Mouse (Mus musculus) neural tube, embryonic 14.5 days (tissue): Measurements from ENCODE around the gene Lamtor1. TPM values are rescaled to one million over a fixed set of nuclear protein-coding genes. Genes with fewer than 3 reads are reported as not detected.

Experiments used
- ATAC-seq: fragments of 200-750 bp; cut with Nextera tagmentation; 2 replicates; pipeline ENCODE4 v1.8.0; 2017; ENCODE audit warnings: low read depth, mild to moderate bottlenecking, moderate TSS enrichment, moderate library complexity
- H3K27ac ChIP-seq: fragments of 300-500 bp; sonication (generic); 2 replicates; pipeline ENCODE4 v1.5.1; 2014; ENCODE audit warnings: low read depth, mild to moderate bottlenecking, control low read depth, low read length, moderate library complexity, mixed read lengths
- H3K27me3 ChIP-seq: fragments of 300-500 bp; sonication (generic); 2 replicates; pipeline ENCODE4 v1.6.1; 2014; ENCODE audit warnings: low read length; ENCODE audit not compliant: control insufficient read depth, insufficient read depth
- H3K36me3 ChIP-seq: fragments of 300-500 bp; sonication (generic); 2 replicates; pipeline ENCODE4 v1.6.1; 2014; ENCODE audit warnings: low read length, mixed read lengths; ENCODE audit not compliant: control insufficient read depth, insufficient read depth
- H3K4me1 ChIP-seq: fragments of 300-500 bp; sonication (generic); 2 replicates; pipeline ENCODE4 v1.6.1; 2014; ENCODE audit warnings: low read length; ENCODE audit not compliant: control insufficient read depth, insufficient read depth
- H3K4me2 ChIP-seq: fragments of 300-500 bp; sonication (generic); 2 replicates; pipeline ENCODE4 v1.6.1; 2014; ENCODE audit warnings: mild to moderate bottlenecking, low read depth, low read length, control low read depth
- H3K4me3 ChIP-seq: fragments of 300-500 bp; sonication (generic); 2 replicates; pipeline ENCODE4 v1.5.1; 2014; ENCODE audit warnings: low read depth, low read length, control low read depth, mixed read lengths
- H3K9ac ChIP-seq: fragments of 300-500 bp; sonication (generic); replicated peaks from 2 replicates; pipeline ENCODE4 v1.6.1; 2014; ENCODE audit warnings: low read depth, mild to moderate bottlenecking, control low read depth, low read length, mixed read lengths
- H3K9me3 ChIP-seq: fragments of 300-500 bp; sonication (generic); 2 replicates; pipeline ENCODE4 v1.6.1; 2016; ENCODE audit warnings: low read length; ENCODE audit not compliant: control insufficient read depth
- WGBS: fragments of 180-500 bp; shearing (Covaris S2); extraction: QIAGEN DNeasy Blood & Tissue Kit; methylation state at CpG from one replicate; pipeline ENCODE4 v1.1.7; 2014; 5-methylcytosine and 5-hydroxymethylcytosine counted together
- polyA plus RNA-seq: library from polyadenylated mRNA; unstranded; fragments of >200 nt; fragmentation: Nextera tagmentation; extraction: Ambion mirVana; gene quantifications from 2 replicates; pipeline ENCODE4 v1.2.1, GENCODE M21; 2014

Gene Lamtor1
- polyA plus RNA-seq, 1 experiment from 2014 or later = 147 TPM

DNA sequence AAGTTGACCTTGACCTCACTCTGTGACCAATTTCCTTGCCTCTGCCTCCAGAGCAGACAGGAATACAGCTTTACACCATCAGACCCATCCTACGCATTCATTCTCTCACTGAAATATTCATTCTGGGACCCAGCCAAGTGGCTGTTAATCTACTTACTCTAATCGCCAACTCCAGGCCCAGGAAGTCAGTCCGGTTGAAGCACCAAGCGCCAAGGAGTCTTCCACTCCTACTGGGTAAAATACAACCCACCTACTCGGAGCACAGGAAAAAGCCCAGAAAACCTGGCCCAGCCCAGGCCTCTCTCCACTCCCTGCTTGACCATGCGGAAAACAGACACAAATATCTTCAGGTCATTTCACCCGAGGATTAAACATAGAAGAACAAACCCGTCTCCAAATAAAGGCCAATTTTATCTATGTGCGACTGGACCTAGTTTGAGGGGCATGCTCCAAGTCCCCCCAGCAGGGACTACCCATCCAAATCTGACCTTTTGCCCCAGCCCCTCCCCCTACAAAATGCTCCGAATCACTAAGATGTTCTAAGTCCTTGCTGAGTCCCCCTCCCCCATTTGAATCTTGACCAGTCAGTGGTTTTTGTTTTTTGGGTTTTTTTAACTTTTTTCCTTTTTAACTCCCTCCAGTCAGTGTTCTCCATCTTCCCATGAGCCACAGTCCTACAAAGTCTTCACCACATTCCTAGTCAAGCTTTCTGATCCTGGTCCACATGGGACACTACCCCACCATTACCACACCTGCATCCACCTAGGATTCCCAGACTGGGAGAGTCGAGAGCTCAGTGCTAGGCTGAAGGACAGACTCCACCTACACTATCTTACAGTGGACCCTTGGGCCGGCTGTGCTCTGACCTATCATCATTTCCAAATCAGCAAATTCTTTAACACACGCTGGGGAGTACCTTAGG, 37.2 kb upstream of the Lamtor1 start:
- H3K4me2 ChIP-seq = no peak overlapping the region
- H3K9ac ChIP-seq = no peak overlapping the region
- 65% methylated on average over 13 of the region's 13 CpGs for WGBS
- H3K27me3 ChIP-seq = no peaks in the 10 kb centered on the region
- H3K36me3 ChIP-seq = no peaks in the 10 kb centered on the region
- H3K4me3 ChIP-seq = no peak overlapping the region
- no peak for ATAC-seq
- no peaks in the 10 kb centered on the region for H3K4me1 ChIP-seq
- no peaks in the 10 kb centered on the region for H3K9me3 ChIP-seq
- no peak overlapping the region for H3K27ac ChIP-seq

- 65% methylated on average over 7 of the region's 7 CpGs for WGBS
- H3K4me1 ChIP-seq = no peaks in the 10 kb centered on the region
- H3K36me3 ChIP-seq = no peaks in the 10 kb centered on the region
- no peak for ATAC-seq
- no peaks in the 10 kb centered on the region for H3K9me3 ChIP-seq
- H3K4me2 ChIP-seq = no peak overlapping the region
- H3K4me3 ChIP-seq = no peak overlapping the region
- no peak overlapping the region for H3K27ac ChIP-seq
- H3K9ac ChIP-seq = no peak overlapping the region
- no peaks in the 10 kb centered on the region for H3K27me3 ChIP-seq
These were observed 36.6 kb upstream of the Lamtor1 start for GRCm38 (mm10) chr7:101869163-101869500.

DNA sequence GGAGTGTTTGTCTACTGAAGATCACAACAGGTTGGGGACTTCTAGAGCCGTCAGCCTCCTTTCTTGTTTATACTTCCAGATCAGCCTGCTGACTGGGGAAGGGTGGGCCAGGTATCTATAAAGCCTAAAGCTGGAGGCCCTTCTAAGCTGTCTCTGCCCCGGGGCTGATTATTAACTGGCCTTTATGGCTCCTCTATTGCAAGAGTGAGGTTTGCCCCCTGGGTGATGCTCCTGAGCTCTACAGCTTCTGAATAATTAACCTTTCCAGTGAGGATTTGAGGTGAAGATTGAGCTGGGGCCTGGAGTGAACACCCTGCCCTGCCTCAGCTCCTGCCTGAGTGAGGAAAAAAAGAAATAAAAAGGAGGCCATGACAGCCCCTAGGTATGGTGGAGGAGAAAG, 35.1 kb upstream of the Lamtor1 start, which contains the start of gene Folr1:
Folr1 (minus strand) TSS at position 160 of the 400 bp plus-strand sequence.
- Histone ChIP-seq H3K27ac (no peak within 1 kb of the TSS), H3K9ac (no peak within 1 kb of the TSS), H3K4me1 (no peaks in the 10 kb centered on the region), H3K36me3 (no peaks in the 10 kb centered on the region), H3K9me3 (no peaks in the 10 kb centered on the region), H3K4me2 (no peak within 1 kb of the TSS), H3K4me3 (no peak within 1 kb of the TSS), H3K27me3 (no peaks in the 10 kb centered on the region)
- 25% methylated on average over 2 of the region's 2 CpGs for WGBS
- no peak for ATAC-seq

DNA sequence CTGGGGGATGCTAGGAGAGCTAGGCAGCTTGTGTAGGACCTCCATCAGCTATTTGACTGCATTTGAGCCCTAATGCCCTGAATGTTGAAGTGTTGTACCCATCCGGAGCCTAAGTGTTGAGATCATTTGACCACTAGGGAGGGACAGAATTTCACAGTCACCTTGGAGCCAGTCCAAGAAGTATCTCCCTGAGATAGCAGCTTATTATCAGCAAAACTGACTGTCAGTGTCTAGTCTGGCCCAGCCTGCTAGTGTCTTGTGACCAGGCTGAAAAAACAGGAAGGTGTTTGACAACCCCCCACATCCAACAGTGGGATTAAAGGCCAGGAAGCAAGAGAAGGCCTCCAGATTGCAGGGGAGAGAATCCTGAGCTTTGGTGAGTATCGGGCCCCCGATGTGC, 34.4 kb upstream of the Lamtor1 start:
- Histone ChIP-seq H3K36me3 (no peaks in the 10 kb centered on the region), H3K27me3 (no peaks in the 10 kb centered on the region), H3K4me1 (no peaks in the 10 kb centered on the region), H3K4me2 (no peak overlapping the region), H3K4me3 (no peak overlapping the region), H3K9ac (no peak overlapping the region), H3K9me3 (no peaks in the 10 kb centered on the region), H3K27ac (no peak overlapping the region)
- 88% methylated on average over 3 of the region's 3 CpGs for WGBS
- no peak for ATAC-seq

GRCm38 (mm10) chr7:101875978-101876377, 29.7 kb upstream of the Lamtor1 start:
- Histone ChIP-seq H3K4me2 (no peak overlapping the region), H3K4me3 (no peak overlapping the region), H3K36me3 (no peaks in the 10 kb centered on the region), H3K27me3 (no peaks in the 10 kb centered on the region), H3K27ac (no peak overlapping the region), H3K9ac (no peak overlapping the region), H3K4me1 (no peaks in the 10 kb centered on the region), H3K9me3 (no peaks in the 10 kb centered on the region)
- no peak for ATAC-seq
- WGBS = 97% methylated on average over 1 of the region's 1 CpGs

DNA sequence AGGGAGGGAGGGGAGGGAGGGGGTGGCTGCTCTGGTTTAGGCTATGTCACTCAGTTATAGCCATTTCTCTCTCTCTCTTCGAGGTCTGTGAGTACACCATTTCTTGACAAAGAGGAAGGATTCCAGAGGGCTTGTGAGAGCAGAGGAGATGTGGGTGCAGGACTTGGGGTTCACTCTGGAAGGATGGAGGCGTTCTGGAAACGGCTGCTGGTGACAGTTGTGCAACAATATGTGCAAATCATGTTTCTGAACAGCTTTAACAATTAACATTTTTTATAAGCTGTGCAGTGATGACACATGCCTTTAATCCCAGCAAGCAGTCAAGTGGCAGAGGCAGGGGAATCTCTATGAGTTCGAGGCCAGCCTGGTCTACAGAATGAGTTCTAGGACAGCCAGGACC, 24.8 kb upstream of the Lamtor1 start:
- WGBS = 79% methylated on average over 4 of the region's 4 CpGs
- no peak for ATAC-seq
- H3K36me3 ChIP-seq = no peaks in the 10 kb centered on the region

GRCm38 (mm10) chr7:101882413-101883154, 23.1 kb upstream of the Lamtor1 start:
- no peaks in the 10 kb centered on the region for H3K4me1 ChIP-seq
- no peak overlapping the region for H3K4me3 ChIP-seq
- H3K4me2 ChIP-seq = no peak overlapping the region
- no peak overlapping the region for H3K9ac ChIP-seq
- no peaks in the 10 kb centered on the region for H3K36me3 ChIP-seq
- no peaks in the 10 kb centered on the region for H3K9me3 ChIP-seq
- no peaks in the 10 kb centered on the region for H3K27me3 ChIP-seq
- no peak for ATAC-seq
- WGBS = 61% methylated on average over 9 of the region's 9 CpGs
- no peak overlapping the region for H3K27ac ChIP-seq

More for the DNA sequence above, 24.8 kb upstream of the Lamtor1 start:
- Histone ChIP-seq H3K27me3 (no peaks in the 10 kb centered on the region), H3K9ac (no peak overlapping the region), H3K4me2 (no peak overlapping the region), H3K4me3 (no peak overlapping the region), H3K27ac (no peak overlapping the region), H3K9me3 (no peaks in the 10 kb centered on the region), H3K4me1 (no peaks in the 10 kb centered on the region)

GRCm38 (mm10) chr7:101884160-101884559, 21.5 kb upstream of the Lamtor1 start:
- Histone ChIP-seq H3K4me3 (no peak overlapping the region), H3K9ac (no peak overlapping the region), H3K27me3 (no peaks in the 10 kb centered on the region), H3K4me1 (no peaks in the 10 kb centered on the region), H3K27ac (no peak overlapping the region), H3K4me2 (no peak overlapping the region), H3K9me3 (no peaks in the 10 kb centered on the region), H3K36me3 (no peaks in the 10 kb centered on the region)
- 85% methylated on average over 4 of the region's 4 CpGs for WGBS
- no peak for ATAC-seq

DNA sequence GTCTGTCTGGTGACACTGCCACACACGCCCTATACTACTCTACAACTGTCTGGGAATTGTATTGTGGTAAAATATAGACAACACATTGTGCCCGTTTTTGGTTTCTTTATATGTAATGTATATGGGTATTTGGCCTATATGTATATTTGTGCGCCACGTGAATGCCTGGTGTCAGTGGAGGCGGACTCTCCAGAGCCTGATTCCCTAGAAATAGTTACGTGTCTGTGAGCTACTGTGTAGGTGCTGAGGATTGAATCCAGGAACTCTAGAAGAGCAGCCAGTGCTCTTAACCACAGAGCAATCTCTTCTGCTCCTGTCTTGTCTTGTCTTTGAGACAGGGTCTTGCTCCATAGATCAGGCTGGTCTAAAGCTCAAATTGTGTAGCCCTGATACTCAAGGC, 19.4 kb upstream of the Lamtor1 start:
- Histone ChIP-seq H3K4me3 (no peak overlapping the region), H3K36me3 (no peaks in the 10 kb centered on the region), H3K4me1 (no peaks in the 10 kb centered on the region), H3K4me2 (no peak overlapping the region), H3K9me3 (no peaks in the 10 kb centered on the region), H3K9ac (no peak overlapping the region), H3K27ac (no peak overlapping the region), H3K27me3 (no peaks in the 10 kb centered on the region)
- no peak for ATAC-seq
- 88% methylated on average over 6 of the region's 6 CpGs for WGBS
